Mouse (Mus musculus): ENCODE measurements around the gene Gm9903. TPM values are rescaled to one million over a fixed set of nuclear protein-coding genes. Genes with fewer than 3 reads are reported as not detected.

The Gm9903 gene
- total and polyA plus RNA-seq, 3 experiments = 0.16 to 0.26 (median 0.21) TPM

DNA sequence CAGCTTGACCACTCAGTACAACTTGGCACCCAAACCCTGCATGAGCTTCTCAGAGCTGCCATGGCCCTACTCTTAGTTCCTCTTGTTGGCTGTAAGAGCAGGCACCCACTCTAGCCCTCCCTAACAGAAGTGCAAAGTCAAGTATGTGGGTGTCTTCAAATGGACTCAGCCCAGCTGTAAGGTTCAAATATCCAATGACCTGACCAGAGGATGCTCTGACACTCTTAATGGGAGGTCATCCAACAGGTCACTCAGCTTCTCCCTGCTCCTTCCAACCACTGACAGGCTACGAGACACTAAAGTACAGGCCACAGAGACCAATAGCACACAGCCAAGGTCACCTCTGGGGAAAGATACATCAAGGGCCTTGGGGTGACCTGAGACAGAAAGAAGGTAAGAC lies 20.5 kb upstream of the Gm9903 start:
- DNase-seq (ENCODE audit: extremely low read depth) = no peak
- Histone ChIP-seq H3K36me3 (replicated peaks in 1 of 2; ENCODE audit: control insufficient read depth in 1 of 2, insufficient read depth in 1 of 2, low read length in 1 of 2) (peaks cover 55 to 92% of the 10 kb centered on the region in 2 experiments), H3K4me2 (ENCODE audit: insufficient read depth, low read depth, poor library complexity, severe bottlenecking) (no peak overlapping the region), H3K27me3 (replicated peaks) (no peaks in the 10 kb centered on the region), H3K9ac (ENCODE audit: insufficient read depth, low read depth) (no peak overlapping the region), H3K4me1 (ENCODE audit: control insufficient read depth in 1 of 2, insufficient read depth in 2 of 2) (no peaks in the 10 kb centered on the region), H3K9me3 (replicated peaks; ENCODE audit: low read length) (no peaks in the 10 kb centered on the region), H3K79me2 (replicated peaks; ENCODE audit: control insufficient read depth, extremely low read depth, insufficient read depth, poor library complexity, severe bottlenecking) (no peaks in the 10 kb centered on the region), H3K27ac (ENCODE audit: insufficient read depth, low read depth) (no peak overlapping the region), H3K4me3 (replicated peaks in 1 of 3; ENCODE audit: low read depth in 2 of 3, low read length in 2 of 3, poor library complexity in 1 of 3) (no peak overlapping the region)
- in situ Hi-C loops (cut with MboI; ENCODE audit: low pct_ligation_motif_present, low pct_unique_long_range_greater_than_20kb, low sequenced_read_pairs) (no loop called here), dilution Hi-C loops (cut with MboI; ENCODE audit: extremely low pct_ligation_motif_present, extremely low pct_unique_long_range_greater_than_20kb, low sequenced_read_pairs) (no loop called here)
- no peak for TF ChIP-seq IRF4 (IDR thresholded peaks at IDR 0.05; ENCODE audit: low read depth, low read length)
- TF ChIP-seq SMC3 (IDR thresholded peaks at IDR 0.05; ENCODE audit: low read depth, low read length) = no peak
- TF ChIP-seq JUN (IDR thresholded peaks at IDR 0.05; ENCODE audit: insufficient read depth, low read depth, low read length) = no peak
- TF ChIP-seq JUND (conservative IDR thresholded peaks at IDR 0.05; ENCODE audit: low read depth, low read length) = no peak
- TF ChIP-seq TBP (conservative IDR thresholded peaks at IDR 0.05; ENCODE audit: low read depth, low read length) = no peak
- TF ChIP-seq BHLHE40 (IDR thresholded peaks at IDR 0.05; ENCODE audit: low read depth, low read length) = no peak

DNA sequence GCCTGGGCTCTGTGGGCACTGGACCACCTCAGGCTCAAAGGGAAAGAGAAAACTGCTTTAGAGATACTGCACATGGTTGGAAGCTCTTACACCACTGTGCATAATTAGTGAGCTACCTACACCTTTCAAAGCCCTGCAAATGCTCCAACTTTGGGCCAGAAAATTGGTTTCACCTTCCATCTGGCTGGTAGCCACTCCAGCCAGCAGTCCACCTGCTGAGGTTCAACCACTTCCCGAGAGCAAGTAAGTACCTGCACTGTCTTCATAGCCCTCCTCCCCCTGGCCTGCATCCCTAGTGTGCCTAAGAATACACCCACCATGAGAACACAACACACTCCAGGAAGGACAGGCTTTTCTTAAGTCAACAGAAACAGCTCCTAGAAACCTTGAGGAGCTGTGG lies 17.9 kb upstream of the Gm9903 start:
- Histone ChIP-seq H3K9ac (ENCODE audit: insufficient read depth, low read depth) (no peak overlapping the region), H3K4me2 (ENCODE audit: insufficient read depth, low read depth, poor library complexity, severe bottlenecking) (no peak overlapping the region), H3K27ac (ENCODE audit: insufficient read depth, low read depth) (no peak overlapping the region), H3K4me3 (replicated peaks in 1 of 3; ENCODE audit: low read depth in 2 of 3, low read length in 2 of 3, poor library complexity in 1 of 3) (no peak overlapping the region), H3K9me3 (replicated peaks; ENCODE audit: low read length) (no peaks in the 10 kb centered on the region), H3K79me2 (replicated peaks; ENCODE audit: control insufficient read depth, extremely low read depth, insufficient read depth, poor library complexity, severe bottlenecking) (0 out of 2 replicates have a peak, but pooled peaks cover 4% of the 10 kb centered on the region), H3K36me3 (replicated peaks in 1 of 2; ENCODE audit: control insufficient read depth in 1 of 2, insufficient read depth in 1 of 2, low read length in 1 of 2) (peaks cover 42 to 86% of the 10 kb centered on the region in 2 experiments), H3K27me3 (replicated peaks) (no peaks in the 10 kb centered on the region), H3K4me1 (ENCODE audit: control insufficient read depth in 1 of 2, insufficient read depth in 2 of 2) (peaks cover 0 to 5% of the 10 kb centered on the region in 2 experiments; a peak in 1 of 4 replicates)
- in situ Hi-C loops (cut with MboI; ENCODE audit: low pct_ligation_motif_present, low pct_unique_long_range_greater_than_20kb, low sequenced_read_pairs) = no loop called here
- no peak for DNase-seq (ENCODE audit: extremely low read depth)
- dilution Hi-C loops (cut with MboI; ENCODE audit: extremely low pct_ligation_motif_present, extremely low pct_unique_long_range_greater_than_20kb, low sequenced_read_pairs) = no loop called here
- no peak for TF ChIP-seq ZNF384 (IDR thresholded peaks at IDR 0.05; ENCODE audit: low read depth, low read length)
- TF ChIP-seq UBTF (IDR thresholded peaks at IDR 0.05; ENCODE audit: low read depth, low read length) = no peak
- no peak for TF ChIP-seq MYC (IDR thresholded peaks at IDR 0.05; ENCODE audit: low read depth, low read length)
- TF ChIP-seq RAD21 (IDR thresholded peaks at IDR 0.05; ENCODE audit: low read depth, low read length) = no peak
- TF ChIP-seq JUND (conservative IDR thresholded peaks at IDR 0.05; ENCODE audit: low read depth, low read length) = no peak
- no peak for TF ChIP-seq SIN3A (IDR thresholded peaks at IDR 0.05; ENCODE audit: low read length)
- TF ChIP-seq TBP (conservative IDR thresholded peaks at IDR 0.05; ENCODE audit: low read depth, low read length) = no peak
- no peak for TF ChIP-seq PAX5 (IDR thresholded peaks at IDR 0.05; ENCODE audit: low read length)
- TF ChIP-seq BHLHE40 (IDR thresholded peaks at IDR 0.05; ENCODE audit: low read depth, low read length) = no peak
- TF ChIP-seq MAX (IDR thresholded peaks at IDR 0.05; ENCODE audit: low read length) = no peak
- TF ChIP-seq USF2 (conservative IDR thresholded peaks at IDR 0.05; ENCODE audit: low read depth, low read length) = no peak
- no peak for TF ChIP-seq MAZ (IDR thresholded peaks at IDR 0.05; ENCODE audit: low read depth, low read length)
- no peak for TF ChIP-seq CTCF (conservative IDR thresholded peaks at IDR 0.05 in 1 of 2, IDR thresholded peaks at IDR 0.05 in 1 of 2; ENCODE audit: low read depth in 2 of 2, low read length in 2 of 2)
- TF ChIP-seq POLR2A (IDR thresholded peaks at IDR 0.05; ENCODE audit: low read depth, low read length) = no peak
- TF ChIP-seq CHD2 (IDR thresholded peaks at IDR 0.05; ENCODE audit: low read length) = no peak
- TF ChIP-seq GABPA (IDR thresholded peaks at IDR 0.05; ENCODE audit: insufficient replicate concordance, low read depth, low read length) = no peak
- TF ChIP-seq IRF4 (IDR thresholded peaks at IDR 0.05; ENCODE audit: low read depth, low read length) = no peak
- TF ChIP-seq CHD1 (IDR thresholded peaks at IDR 0.05; ENCODE audit: low read depth, low read length) = no peak
- no peak for TF ChIP-seq E2F4 (IDR thresholded peaks at IDR 0.05; ENCODE audit: insufficient replicate concordance, low read depth, low read length)
- TF ChIP-seq SMC3 (IDR thresholded peaks at IDR 0.05; ENCODE audit: low read depth, low read length) = no peak

Measured in CH12.LX (cell line).